Mouse (Mus musculus) testis, adult 2 months (tissue): ENCODE data around the gene Gfod2. TPM values are rescaled to one million over a fixed set of nuclear protein-coding genes. Genes with fewer than 3 reads are reported as not detected.
A peak's percentile ranks its signal among the peaks of the same experiment; 100 is the strongest.

Source experiments
- H3K27ac ChIP-seq: fragments of 200-500 bp; 2 replicates; pipeline ENCODE4 v1.5.1; 2012; ENCODE audit warnings: low read depth, low read length; ENCODE audit not compliant: control insufficient read depth, insufficient read depth
- H3K27me3 ChIP-seq: fragments of 200-500 bp; 2 replicates; pipeline ENCODE4 v1.6.1; 2012; ENCODE audit warnings: mild to moderate bottlenecking, low read length, moderate library complexity; ENCODE audit not compliant: control insufficient read depth, insufficient read depth
- H3K36me3 ChIP-seq: fragments of 200-500 bp; 2 replicates; pipeline ENCODE4 v1.6.1; 2012; ENCODE audit warnings: mild to moderate bottlenecking, low read length; ENCODE audit not compliant: control insufficient read depth, insufficient read depth
- H3K4me1 ChIP-seq: fragments of 200-500 bp; 2 replicates; pipeline ENCODE4 v1.6.1; 2012; ENCODE audit warnings: low read length; ENCODE audit not compliant: control insufficient read depth, insufficient read depth
- H3K4me3 ChIP-seq: fragments of 200-500 bp; 2 replicates; pipeline ENCODE4 v1.5.1; 2012; ENCODE audit warnings: low read depth, mild to moderate bottlenecking, low read length, moderate library complexity, mixed read lengths; ENCODE audit not compliant: control insufficient read depth
- CTCF ChIP-seq: fragments of 200-500 bp; IDR thresholded peaks from 2 replicates; pipeline ENCODE4 v1.5.1; 2012; ENCODE audit warnings: low read depth, mild to moderate bottlenecking, inconsistent platforms, low read length, moderate library complexity; ENCODE audit not compliant: control insufficient read depth, insufficient read depth, insufficient replicate concordance
- POLR2A ChIP-seq: fragments of 200-500 bp; IDR thresholded peaks from 2 replicates; pipeline ENCODE4 v1.6.1; 2012; ENCODE audit warnings: low read depth, mild to moderate bottlenecking, inconsistent platforms, low read length, moderate library complexity; ENCODE audit not compliant: control insufficient read depth
- polyA plus RNA-seq: library from polyadenylated mRNA; depleted of rRNA; stranded (reverse); fragments of >200 nt; gene quantifications from 2 replicates; pipeline ENCODE4 v1.2.3, GENCODE M21; 2012; rRNA removed

Gfod2 gene
- polyA plus RNA-seq = 2.5 and 3.3 TPM in 2 replicates

DNA sequence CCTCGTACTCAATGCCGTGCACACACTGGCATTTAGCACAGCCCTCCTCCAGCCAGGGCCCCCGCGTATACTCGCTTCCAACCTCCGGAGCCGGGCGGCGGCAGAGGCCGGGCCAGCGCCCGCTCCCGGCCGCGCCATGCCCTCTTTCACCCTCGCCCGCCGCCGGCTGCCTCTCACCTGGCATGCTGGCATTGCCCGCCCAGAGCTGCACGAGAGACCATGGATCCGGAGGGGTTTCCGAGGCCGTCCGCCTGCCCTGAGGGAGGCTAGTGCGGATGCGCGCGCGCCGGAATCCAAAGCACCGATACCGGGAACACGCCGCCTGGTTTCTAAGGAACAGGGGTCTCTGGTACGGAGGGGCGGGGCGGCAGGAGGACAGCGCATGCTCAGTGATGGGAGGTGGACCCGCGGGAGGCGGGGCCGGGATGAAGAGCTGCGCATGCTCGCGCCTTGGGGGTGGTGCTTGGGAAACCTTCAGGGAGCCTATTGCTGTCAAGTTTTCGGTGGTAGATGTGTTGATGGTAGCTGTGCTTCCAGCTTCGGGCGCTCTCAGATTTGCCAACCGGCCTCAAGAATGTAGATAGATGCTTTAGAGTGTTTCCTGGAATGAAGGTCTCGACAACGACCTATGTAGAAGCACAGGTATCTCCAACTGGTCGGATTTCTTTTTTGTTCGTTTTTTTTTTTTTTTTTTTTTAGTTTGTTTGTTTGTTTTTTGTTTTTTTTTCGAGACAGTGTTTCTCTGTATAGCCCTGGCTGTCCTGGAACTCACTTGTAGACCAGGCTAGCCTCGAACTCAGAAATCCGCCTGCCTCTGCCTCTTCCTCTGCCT is at the start of gene Gfod2:
Gene Gfod2 (minus strand): TSS at position 388 of the 832 bp plus-strand sequence.
- Histone ChIP-seq H3K4me1 (peaks cover 6% of the 10 kb centered on the region), H3K4me3 (peak within 1 kb of the TSS; percentile 84), H3K27me3 (no peaks in the 10 kb centered on the region), H3K27ac (peak within 1 kb of the TSS; percentile 47), H3K36me3 (no peaks in the 10 kb centered on the region)
- TF ChIP-seq CTCF (no peak), POLR2A (peak; percentile 65)

DNA sequence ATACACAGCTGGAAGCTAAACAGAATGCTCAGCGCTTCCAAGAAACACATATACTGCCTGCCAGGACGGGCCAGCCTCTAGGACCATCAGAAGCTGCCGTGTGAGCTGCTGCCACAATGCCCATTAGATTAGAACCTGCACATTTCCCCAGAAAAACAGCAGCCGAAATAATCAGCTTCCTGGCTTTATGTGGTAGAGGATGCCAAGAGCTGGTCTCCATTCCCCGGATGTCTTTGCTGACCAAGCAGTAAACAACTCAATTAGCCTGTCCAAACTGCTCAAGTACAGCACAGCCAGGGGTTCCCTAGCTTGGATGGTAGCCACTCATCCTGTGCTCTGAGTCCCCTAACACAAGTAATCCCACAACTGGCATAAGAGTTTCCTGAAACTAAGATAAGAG is 49.3 kb upstream of the Gfod2 start:
- no peak for TF ChIP-seq CTCF
- no peak for TF ChIP-seq POLR2A
- no peaks in the 10 kb centered on the region; the same call in 1 of the 2 replicates for H3K36me3 ChIP-seq
- H3K4me1 ChIP-seq = no peaks in the 10 kb centered on the region
- H3K27ac ChIP-seq = no peak overlapping the region
- H3K4me3 ChIP-seq = no peak overlapping the region
- no peaks in the 10 kb centered on the region for H3K27me3 ChIP-seq

- Histone ChIP-seq H3K27ac (no peak overlapping the region), H3K4me3 (no peak overlapping the region), H3K4me1 (no peaks in the 10 kb centered on the region), H3K36me3 (no peaks in the 10 kb centered on the region; the same call in 1 of the 2 replicates), H3K27me3 (no peaks in the 10 kb centered on the region)
- TF ChIP-seq POLR2A (no peak), CTCF (no peak)
These were observed 47.5 kb upstream of the Gfod2 start for GRCm38 (mm10) chr8:105805964-105806363.

GRCm38 (mm10) chr8:105805346-105805745 is 46.9 kb upstream of the Gfod2 start:
- TF ChIP-seq CTCF = no peak
- TF ChIP-seq POLR2A = no peak
- Histone ChIP-seq H3K27me3 (no peaks in the 10 kb centered on the region), H3K4me1 (no peaks in the 10 kb centered on the region), H3K27ac (no peak overlapping the region), H3K36me3 (no peaks in the 10 kb centered on the region; the same call in 1 of the 2 replicates), H3K4me3 (no peak overlapping the region)

GRCm38 (mm10) chr8:105804797-105805196 is 46.3 kb upstream of the Gfod2 start:
- Histone ChIP-seq H3K27ac (no peak overlapping the region), H3K27me3 (no peaks in the 10 kb centered on the region), H3K4me1 (no peaks in the 10 kb centered on the region; the same call in 1 of the 2 replicates), H3K36me3 (no peaks in the 10 kb centered on the region; the same call in 1 of the 2 replicates), H3K4me3 (no peak overlapping the region)
- no peak for TF ChIP-seq POLR2A
- no peak for TF ChIP-seq CTCF

DNA sequence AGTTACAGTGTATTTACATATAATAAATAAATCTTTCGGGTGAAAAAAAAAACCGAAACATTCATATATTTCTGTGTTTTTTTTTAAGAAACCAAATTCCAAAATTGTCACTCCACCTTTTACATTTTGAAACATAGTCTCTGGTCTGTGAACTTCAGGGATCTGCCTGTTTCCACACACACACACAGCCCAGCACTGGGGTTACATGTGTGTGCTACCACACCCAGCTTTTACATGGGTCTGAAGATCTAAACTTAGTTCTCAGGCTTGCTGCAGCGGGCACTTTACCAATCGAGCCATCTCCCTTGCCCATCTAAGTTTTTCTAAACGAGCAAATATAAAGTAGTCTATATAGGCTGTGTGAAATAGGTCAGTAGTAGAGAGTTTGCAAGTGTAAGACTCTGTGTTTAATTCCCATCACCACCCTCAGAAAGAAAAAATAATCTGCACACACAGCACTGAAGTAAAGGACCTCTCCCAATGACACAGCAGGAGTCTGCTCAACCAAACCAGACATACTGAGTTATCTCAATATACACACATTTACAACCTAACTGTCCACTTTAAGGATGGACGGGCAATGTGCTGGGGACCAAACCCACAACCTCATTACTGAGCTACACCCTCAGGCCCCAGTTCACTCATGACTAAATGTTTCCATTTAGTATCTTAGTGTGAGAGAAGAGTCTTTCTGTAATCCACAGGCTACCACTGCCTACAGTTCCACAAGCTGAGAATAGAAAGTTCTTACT is 42.9 kb upstream of the Gfod2 start:
- H3K4me1 ChIP-seq = peaks cover 3% of the 10 kb centered on the region
- TF ChIP-seq POLR2A (no peak), CTCF (no peak)
- H3K36me3 ChIP-seq = no peaks in the 10 kb centered on the region; the same call in 1 of the 2 replicates
- H3K4me3 ChIP-seq = no peak overlapping the region
- H3K27ac ChIP-seq = no peak overlapping the region
- H3K27me3 ChIP-seq = no peaks in the 10 kb centered on the region
